Mouse (Mus musculus): ENCODE measurements around the gene Cpsf7. TPM values are rescaled to one million over a fixed set of nuclear protein-coding genes. Genes with fewer than 3 reads are reported as not detected.

Gene Cpsf7
- 50.6 and 70.6 TPM in 2 replicates for polyA plus RNA-seq (2011; ENCODE audit: insufficient read length, low read depth, missing spikeins)

GRCm38 (mm10) chr19:10525106-10525901 lies at the start of gene Cpsf7:
Gene Cpsf7, plus strand, starts transcription at chr19:10525266.
- Histone ChIP-seq H3K27ac (ENCODE audit: insufficient read depth, low read length) (peak within 1 kb of the TSS; percentile 99), H3K4me3 (ENCODE audit: insufficient read depth, low read length) (peak within 1 kb of the TSS; percentile 92)
- no peak for TF ChIP-seq POLR2A (IDR thresholded peaks at IDR 0.05; ENCODE audit: low read depth, low read length)
- TF ChIP-seq CTCF (IDR thresholded peaks at IDR 0.05; ENCODE audit: borderline replicate concordance, insufficient read depth, low read length): no peak

GRCm38 (mm10) chr19:10479541-10479940 lies 45.5 kb upstream of the Cpsf7 start:
- H3K4me3 ChIP-seq (ENCODE audit: insufficient read depth, low read length): no peak overlapping the region
- no peak for TF ChIP-seq CTCF (IDR thresholded peaks at IDR 0.05; ENCODE audit: borderline replicate concordance, insufficient read depth, low read length)
- TF ChIP-seq POLR2A (IDR thresholded peaks at IDR 0.05; ENCODE audit: low read depth, low read length): no peak
- H3K4me1 ChIP-seq (ENCODE audit: control insufficient read depth, insufficient read depth, low read length): no peaks in the 10 kb centered on the region
- H3K27ac ChIP-seq (ENCODE audit: insufficient read depth, low read length): no peak overlapping the region

More at GRCm38 (mm10) chr19:10525106-10525901, at the start of gene Cpsf7:
- H3K4me1 ChIP-seq (ENCODE audit: control insufficient read depth, insufficient read depth, low read length): peaks cover 7% of the 10 kb centered on the region

- H3K4me1 ChIP-seq (ENCODE audit: control insufficient read depth, insufficient read depth, low read length): no peaks in the 10 kb centered on the region
- TF ChIP-seq CTCF (IDR thresholded peaks at IDR 0.05; ENCODE audit: borderline replicate concordance, insufficient read depth, low read length) (no peak), POLR2A (IDR thresholded peaks at IDR 0.05; ENCODE audit: low read depth, low read length) (no peak)
- no peak within 1 kb of the TSS for H3K4me3 ChIP-seq (ENCODE audit: insufficient read depth, low read length)
- H3K27ac ChIP-seq (ENCODE audit: insufficient read depth, low read length): no peak within 1 kb of the TSS
Measured at GRCm38 (mm10) chr19:10482703-10483102, 42.4 kb upstream of the Cpsf7 start, which contains the start of gene Ppp1r32. Gene Ppp1r32, minus strand, starts transcription at chr19:10482928.

- TF ChIP-seq CTCF (IDR thresholded peaks at IDR 0.05; ENCODE audit: borderline replicate concordance, insufficient read depth, low read length) (peak; percentile 53), POLR2A (IDR thresholded peaks at IDR 0.05; ENCODE audit: low read depth, low read length) (no peak)
- H3K4me1 ChIP-seq (ENCODE audit: control insufficient read depth, insufficient read depth, low read length): no peaks in the 10 kb centered on the region
- no peak overlapping the region for H3K4me3 ChIP-seq (ENCODE audit: insufficient read depth, low read length)
- H3K27ac ChIP-seq (ENCODE audit: insufficient read depth, low read length): no peak overlapping the region
Measured at GRCm38 (mm10) chr19:10486264-10486738, 38.8 kb upstream of the Cpsf7 start.

GRCm38 (mm10) chr19:10495670-10496069 lies 29.4 kb upstream of the Cpsf7 start:
- no peak overlapping the region for H3K4me3 ChIP-seq (ENCODE audit: insufficient read depth, low read length)
- no peak overlapping the region for H3K27ac ChIP-seq (ENCODE audit: insufficient read depth, low read length)
- H3K4me1 ChIP-seq (ENCODE audit: control insufficient read depth, insufficient read depth, low read length): peaks cover 8% of the 10 kb centered on the region
- no peak for TF ChIP-seq CTCF (IDR thresholded peaks at IDR 0.05; ENCODE audit: borderline replicate concordance, insufficient read depth, low read length)

- H3K4me3 ChIP-seq (ENCODE audit: insufficient read depth, low read length): no peak overlapping the region
- H3K27ac ChIP-seq (ENCODE audit: insufficient read depth, low read length): no peak overlapping the region
- no peak for TF ChIP-seq POLR2A (IDR thresholded peaks at IDR 0.05; ENCODE audit: low read depth, low read length)
- TF ChIP-seq CTCF (IDR thresholded peaks at IDR 0.05; ENCODE audit: borderline replicate concordance, insufficient read depth, low read length): no peak
- peaks cover 8% of the 10 kb centered on the region for H3K4me1 ChIP-seq (ENCODE audit: control insufficient read depth, insufficient read depth, low read length)
Measured at GRCm38 (mm10) chr19:10496976-10497375, 28.1 kb upstream of the Cpsf7 start.

- Histone ChIP-seq H3K4me1 (ENCODE audit: control insufficient read depth, insufficient read depth, low read length) (peaks cover 8% of the 10 kb centered on the region), H3K27ac (ENCODE audit: insufficient read depth, low read length) (no peak overlapping the region), H3K4me3 (ENCODE audit: insufficient read depth, low read length) (no peak overlapping the region)
- TF ChIP-seq CTCF (IDR thresholded peaks at IDR 0.05; ENCODE audit: borderline replicate concordance, insufficient read depth, low read length) (no peak), POLR2A (IDR thresholded peaks at IDR 0.05; ENCODE audit: low read depth, low read length) (no peak)
Measured at GRCm38 (mm10) chr19:10497512-10498160, 27.4 kb upstream of the Cpsf7 start.

GRCm38 (mm10) chr19:10500581-10500980 lies 24.5 kb upstream of the Cpsf7 start:
- TF ChIP-seq POLR2A (IDR thresholded peaks at IDR 0.05; ENCODE audit: low read depth, low read length) (no peak), CTCF (IDR thresholded peaks at IDR 0.05; ENCODE audit: borderline replicate concordance, insufficient read depth, low read length) (no peak)
- H3K4me1 ChIP-seq (ENCODE audit: control insufficient read depth, insufficient read depth, low read length): peaks cover 8% of the 10 kb centered on the region
- no peak overlapping the region for H3K4me3 ChIP-seq (ENCODE audit: insufficient read depth, low read length)
- no peak overlapping the region for H3K27ac ChIP-seq (ENCODE audit: insufficient read depth, low read length)

GRCm38 (mm10) chr19:10502571-10502970 lies 22.5 kb upstream of the Cpsf7 start:
- H3K4me3 ChIP-seq (ENCODE audit: insufficient read depth, low read length): no peak overlapping the region
- TF ChIP-seq POLR2A (IDR thresholded peaks at IDR 0.05; ENCODE audit: low read depth, low read length) (no peak), CTCF (IDR thresholded peaks at IDR 0.05; ENCODE audit: borderline replicate concordance, insufficient read depth, low read length) (peak; percentile 87)
- peaks cover 6% of the 10 kb centered on the region for H3K4me1 ChIP-seq (ENCODE audit: control insufficient read depth, insufficient read depth, low read length)
- no peak overlapping the region for H3K27ac ChIP-seq (ENCODE audit: insufficient read depth, low read length)
